Mouse (Mus musculus) megakaryocyte, embryonic 14.5 days (primary cell): ENCODE data around the gene Arl2.

Experiments used
- FLI1 ChIP-seq: IDR thresholded peaks from 2 replicates; pipeline ENCODE4 v1.6.1; 2012; ENCODE audit warnings: low read length, inconsistent platforms, mixed read lengths
- GATA1 ChIP-seq: IDR thresholded peaks from 3 replicates; pipeline ENCODE4 v1.6.1; 2012; ENCODE audit warnings: mixed read lengths, low read length, inconsistent platforms, borderline replicate concordance

- TF ChIP-seq GATA1 (no peak), FLI1 (peak; percentile 100; the same call in 1 of the 2 replicates)
Observed at GRCm38 (mm10) chr19:6084478-6085248, 56.7 kb downstream of the Arl2 start, which contains the start of the genes Zfpl1 and Cdca5.
